Mouse (Mus musculus) cerebellum, adult 8-10 months (tissue): Measurements from ENCODE around the gene Zfp473.
A peak's percentile ranks its signal among the peaks of the same experiment; 100 is the strongest.
"Not testable (repeated sequence)": the region's sequence is repeated elsewhere in the genome, so short reads cannot be mapped to it uniquely, and the experiment has no call there.

Experiments used
- DNase-seq: peaks from one replicate; pipeline ENCODE4 v3.0.0; 2022

Gene Zfp473

GRCm38 (mm10) chr7:44709881-44710280 lies 41.0 kb downstream of the Zfp473 start:
- DNase-seq: no peak

- no peak for DNase-seq
These were observed 42.3 kb downstream of the Zfp473 start, which contains the start of gene Izumo2 for GRCm38 (mm10) chr7:44708574-44708973. Gene Izumo2, plus strand, starts transcription at chr7:44708742.

GRCm38 (mm10) chr7:44708093-44708492 lies 42.8 kb downstream of the Zfp473 start:
- DNase-seq: not testable (repeated sequence)

- DNase-seq: no peak
These were observed 43.6 kb downstream of the Zfp473 start for GRCm38 (mm10) chr7:44707169-44707675.

- no peak for DNase-seq
These were observed 44.5 kb downstream of the Zfp473 start for GRCm38 (mm10) chr7:44706322-44706721.

GRCm38 (mm10) chr7:44705086-44705485 lies 45.8 kb downstream of the Zfp473 start:
- DNase-seq: no peak

- DNase-seq: peak; percentile 37
These were observed 46.5 kb downstream of the Zfp473 start for GRCm38 (mm10) chr7:44704363-44704762.

- no peak for DNase-seq
These were observed 47.9 kb downstream of the Zfp473 start for GRCm38 (mm10) chr7:44702985-44703384.

- DNase-seq: peak; percentile 70
These were observed 48.9 kb downstream of the Zfp473 start for GRCm38 (mm10) chr7:44701921-44702320.

GRCm38 (mm10) chr7:44697980-44698379 lies 52.9 kb downstream of the Zfp473 start:
- DNase-seq: no peak

GRCm38 (mm10) chr7:44697191-44697710 lies 53.6 kb downstream of the Zfp473 start:
- peak; percentile 65 for DNase-seq

GRCm38 (mm10) chr7:44695223-44695622 lies 55.6 kb downstream of the Zfp473 start:
- no peak for DNase-seq

- DNase-seq: no peak
These were observed 57.2 kb downstream of the Zfp473 start for GRCm38 (mm10) chr7:44693427-44694175.

GRCm38 (mm10) chr7:44689331-44689730 lies 61.5 kb downstream of the Zfp473 start:
- DNase-seq: peak; percentile 48

- DNase-seq: peak; percentile 36
These were observed 62.0 kb downstream of the Zfp473 start for GRCm38 (mm10) chr7:44688890-44689289.

- no peak for DNase-seq
These were observed 65.1 kb downstream of the Zfp473 start for GRCm38 (mm10) chr7:44685531-44686402.

GRCm38 (mm10) chr7:44683656-44684055 lies 67.2 kb downstream of the Zfp473 start:
- DNase-seq: no peak
